Mouse (Mus musculus) CH12F3 (cell line): ENCODE data around the gene Col18a1.

ENCODE experiments used
- in situ Hi-C: fragments of 300-500 bp; cut with MboI; formaldehyde crosslinking; loops from 2 replicates; pipeline ENCODE4 v1.14.3; 2020; ENCODE audit warnings: low sequenced_read_pairs

Col18a1 gene

GRCm38 (mm10) chr10:77078961-77079360, 87.4 kb downstream of the Col18a1 start:
- in situ Hi-C loops = loop anchor here (10.0 kb wide), 1 partner anchor 244 kb away; no protein-coding TSS in a partner anchor

GRCm38 (mm10) chr10:77078456-77078855, 87.9 kb downstream of the Col18a1 start:
- in situ Hi-C loops = loop anchor here (10.0 kb wide), 1 partner anchor 244 kb away; no protein-coding TSS in a partner anchor

DNA sequence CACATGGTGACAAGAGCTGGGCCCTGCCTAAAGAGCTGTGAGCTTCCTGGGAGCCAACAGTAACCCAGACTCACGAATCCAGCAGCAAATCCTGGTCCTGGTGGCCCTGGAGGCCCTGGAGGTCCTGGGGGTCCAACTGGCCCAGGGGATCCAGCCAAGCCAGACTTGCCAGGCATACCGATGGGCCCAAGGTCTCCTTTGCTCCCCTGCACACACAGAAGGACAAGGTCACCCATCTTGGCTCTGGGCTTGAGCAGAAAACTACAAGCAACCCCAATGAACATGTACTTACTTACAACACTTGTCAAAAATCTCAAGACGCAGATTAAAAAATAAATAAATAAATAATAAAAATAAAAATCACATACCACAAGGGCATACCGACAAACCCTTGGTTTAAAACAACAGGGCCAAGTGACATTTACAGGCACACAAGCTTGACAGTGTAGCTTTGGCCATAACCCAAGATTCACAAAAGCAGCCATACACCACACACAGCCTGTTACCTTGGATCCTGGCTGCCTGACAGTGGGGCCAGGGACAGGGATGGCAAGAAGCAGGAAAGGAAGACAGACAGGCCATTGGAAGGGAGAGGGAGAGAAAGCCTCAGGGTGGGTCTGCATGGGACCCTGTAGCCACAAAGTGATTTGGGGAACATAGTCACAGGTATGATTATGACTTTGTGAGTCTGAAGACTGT, 91.9 kb downstream of the Col18a1 start:
- in situ Hi-C loops = loop anchor here (10.0 kb wide), 1 partner anchor 240 kb away; no protein-coding TSS in a partner anchor

- in situ Hi-C loops = loop anchor here (10.0 kb wide), 1 partner anchor 235 kb away; no protein-coding TSS in a partner anchor
Measured at GRCm38 (mm10) chr10:77070072-77070471, 96.3 kb downstream of the Col18a1 start.

DNA sequence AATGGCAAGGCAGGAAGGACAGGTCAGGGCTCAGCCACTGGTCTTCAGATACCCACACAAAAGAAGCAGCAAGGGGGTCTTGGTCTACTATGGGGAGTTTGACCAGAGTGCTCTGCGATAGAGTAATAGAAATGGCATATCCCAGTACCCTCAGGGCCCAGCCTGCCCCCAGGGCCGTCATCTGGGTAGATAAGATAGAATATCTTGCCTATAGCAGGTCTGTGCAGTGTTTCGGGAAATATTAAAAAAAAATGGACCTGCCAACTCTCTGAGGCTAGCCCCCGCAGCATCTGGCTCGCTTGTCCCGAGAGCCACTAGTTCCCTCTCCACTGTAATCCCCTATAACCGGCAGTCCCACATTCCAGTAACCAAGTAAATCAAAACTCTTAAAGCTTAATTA, 97.9 kb downstream of the Col18a1 start:
- in situ Hi-C loops = no loop called here

DNA sequence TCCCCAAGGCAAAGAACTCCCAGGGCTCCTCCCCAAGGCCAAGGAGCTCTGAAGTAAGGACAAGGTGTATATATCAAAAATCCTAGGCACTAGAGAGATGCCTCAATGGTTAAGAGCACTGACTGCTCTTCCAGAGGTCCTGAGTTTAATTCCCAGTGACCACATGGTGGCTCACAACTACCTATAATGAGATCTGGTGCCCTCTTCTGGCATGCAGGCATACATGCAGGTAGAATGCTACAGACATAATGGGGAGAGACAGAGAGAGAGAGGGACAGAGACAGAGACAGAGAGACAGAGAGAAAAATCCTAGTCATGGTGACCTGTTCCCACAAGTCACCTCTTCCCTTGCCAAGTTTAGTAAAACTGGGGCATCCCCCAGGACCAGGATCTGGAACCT, 101.7 kb downstream of the Col18a1 start:
- in situ Hi-C loops = no loop called here

GRCm38 (mm10) chr10:77064239-77064638, 102.1 kb downstream of the Col18a1 start:
- in situ Hi-C loops = no loop called here

- in situ Hi-C loops = no loop called here
Measured at GRCm38 (mm10) chr10:77062393-77063010, 103.8 kb downstream of the Col18a1 start.

DNA sequence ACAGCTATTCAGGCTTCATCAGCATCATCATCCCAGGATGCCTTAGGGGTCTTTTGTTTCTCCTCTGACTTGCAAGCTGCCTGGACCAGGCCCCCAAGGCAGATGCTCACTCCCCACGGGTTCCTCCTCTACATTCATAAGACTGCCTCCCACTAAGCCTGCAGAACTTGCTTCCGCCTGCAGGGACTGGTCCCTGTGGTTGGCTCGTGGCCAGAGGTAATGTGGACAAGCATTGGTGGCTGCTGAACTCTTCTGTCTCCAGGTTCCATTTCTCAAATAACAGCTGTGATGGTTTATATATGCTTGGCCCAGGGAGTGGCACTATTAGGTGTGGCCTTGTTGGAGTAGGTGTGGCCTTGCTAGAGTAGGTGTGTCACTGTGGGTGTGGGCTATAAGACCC, 104.9 kb downstream of the Col18a1 start:
- in situ Hi-C loops = no loop called here

GRCm38 (mm10) chr10:77056768-77057167, 109.6 kb downstream of the Col18a1 start:
- in situ Hi-C loops = no loop called here

DNA sequence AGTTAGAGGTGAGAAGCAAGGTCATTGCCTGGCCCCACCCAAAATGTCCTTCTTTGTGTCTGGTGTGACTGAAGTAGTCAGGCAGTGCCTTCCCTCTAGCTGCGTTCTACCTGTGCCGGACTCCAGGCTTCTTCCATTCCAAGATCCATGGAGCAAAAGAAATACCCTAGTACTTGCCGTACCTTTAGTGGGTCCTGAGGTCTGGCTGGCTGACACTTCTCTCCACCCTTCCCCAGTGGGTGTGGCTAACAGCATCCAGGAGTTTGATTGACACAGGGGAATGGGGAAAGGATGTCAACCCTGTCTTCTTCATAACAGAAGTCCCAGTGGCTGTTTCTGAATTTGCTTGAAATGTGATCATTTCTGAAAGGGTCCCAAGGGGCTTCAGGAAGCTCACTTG, 117.7 kb downstream of the Col18a1 start:
- in situ Hi-C loops = no loop called here

DNA sequence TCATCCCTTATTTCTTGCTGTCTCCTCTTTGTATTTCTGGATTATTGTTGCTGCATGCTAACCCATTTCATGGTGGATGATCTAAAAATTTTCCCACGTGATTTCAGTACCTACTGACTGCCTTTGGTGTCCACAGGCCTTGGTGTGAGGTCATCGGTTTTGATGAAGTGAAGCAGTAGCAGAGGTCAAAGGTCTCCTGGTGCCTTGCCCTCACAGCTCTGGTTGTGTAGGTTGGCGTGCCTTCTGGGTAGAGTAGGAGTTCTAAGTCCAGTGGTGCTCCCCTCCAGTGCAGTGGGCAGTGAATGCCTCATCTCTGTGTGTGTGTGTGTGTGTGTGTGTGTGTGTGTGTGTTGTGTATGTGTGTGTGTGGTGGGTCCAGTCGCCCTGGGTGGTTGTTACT, 118.2 kb downstream of the Col18a1 start:
- in situ Hi-C loops = no loop called here

DNA sequence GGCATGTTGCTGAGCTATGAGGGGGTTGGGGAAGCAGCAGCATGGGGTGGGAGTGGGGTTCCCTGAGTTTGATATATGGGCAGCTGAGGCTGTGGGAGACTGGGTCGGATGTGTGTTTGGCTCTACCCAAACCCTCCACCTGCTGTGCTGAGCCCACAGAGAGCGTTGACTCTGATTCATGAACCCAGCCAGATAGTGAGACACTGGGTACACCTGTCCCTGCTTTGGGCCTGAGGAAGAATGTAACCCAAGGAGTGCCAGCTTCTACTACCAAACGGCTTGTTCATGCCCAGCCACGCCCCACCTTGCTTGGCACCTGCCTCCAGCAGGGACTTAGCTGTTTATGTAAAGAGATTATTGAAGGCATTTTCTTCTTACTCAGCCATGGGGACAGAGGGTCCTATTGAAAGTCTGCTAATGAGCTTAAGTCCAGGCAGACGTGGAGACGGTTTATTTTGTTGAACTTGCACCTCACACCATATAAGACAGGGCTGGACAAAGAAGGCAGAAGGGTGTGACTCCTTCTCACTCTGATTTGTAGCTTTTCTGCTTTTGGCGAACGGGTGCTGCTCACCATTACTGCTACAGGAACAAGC, 127.7 kb downstream of the Col18a1 start:
- in situ Hi-C loops = no loop called here

- in situ Hi-C loops = no loop called here
Measured at GRCm38 (mm10) chr10:77035487-77035886, 130.9 kb downstream of the Col18a1 start.

GRCm38 (mm10) chr10:77033323-77034025, 132.9 kb downstream of the Col18a1 start:
- in situ Hi-C loops = no loop called here

DNA sequence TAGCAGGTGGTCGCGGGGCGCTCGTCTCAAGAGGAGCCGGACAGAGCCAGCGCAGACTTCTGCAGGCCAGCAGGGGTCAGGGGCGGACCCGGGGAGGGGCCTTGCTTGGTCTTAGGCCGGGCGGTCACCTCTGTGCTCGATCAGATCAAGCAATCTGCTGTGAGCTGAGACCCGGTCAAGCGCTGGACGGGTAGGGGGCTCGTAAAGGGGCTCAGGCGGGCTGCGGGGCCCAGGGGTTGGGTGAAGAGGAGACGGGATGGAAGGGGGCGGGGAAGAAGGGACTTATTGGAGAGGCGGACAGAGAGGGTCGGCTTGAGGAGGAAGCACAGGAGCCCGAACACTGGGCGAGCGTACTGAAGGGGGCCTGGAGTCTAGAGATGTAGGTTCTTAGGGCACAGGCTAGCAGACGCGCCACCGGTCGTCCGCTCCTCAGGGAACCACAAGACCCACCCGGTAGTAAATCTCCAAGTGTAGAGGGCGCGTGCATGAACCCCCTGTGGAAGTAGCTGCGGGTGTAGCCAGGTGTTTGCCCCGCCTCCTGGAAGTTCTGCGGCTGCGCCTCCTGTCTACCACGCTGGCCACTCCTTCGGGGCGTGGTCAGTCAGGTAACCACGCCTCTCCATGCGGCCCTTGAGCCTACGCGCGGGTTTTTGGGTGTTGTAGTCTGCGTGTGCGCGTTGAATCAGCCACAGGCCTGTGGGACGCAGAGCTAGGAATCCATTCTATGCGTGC, 133.6 kb downstream of the Col18a1 start:
- in situ Hi-C loops = no loop called here

DNA sequence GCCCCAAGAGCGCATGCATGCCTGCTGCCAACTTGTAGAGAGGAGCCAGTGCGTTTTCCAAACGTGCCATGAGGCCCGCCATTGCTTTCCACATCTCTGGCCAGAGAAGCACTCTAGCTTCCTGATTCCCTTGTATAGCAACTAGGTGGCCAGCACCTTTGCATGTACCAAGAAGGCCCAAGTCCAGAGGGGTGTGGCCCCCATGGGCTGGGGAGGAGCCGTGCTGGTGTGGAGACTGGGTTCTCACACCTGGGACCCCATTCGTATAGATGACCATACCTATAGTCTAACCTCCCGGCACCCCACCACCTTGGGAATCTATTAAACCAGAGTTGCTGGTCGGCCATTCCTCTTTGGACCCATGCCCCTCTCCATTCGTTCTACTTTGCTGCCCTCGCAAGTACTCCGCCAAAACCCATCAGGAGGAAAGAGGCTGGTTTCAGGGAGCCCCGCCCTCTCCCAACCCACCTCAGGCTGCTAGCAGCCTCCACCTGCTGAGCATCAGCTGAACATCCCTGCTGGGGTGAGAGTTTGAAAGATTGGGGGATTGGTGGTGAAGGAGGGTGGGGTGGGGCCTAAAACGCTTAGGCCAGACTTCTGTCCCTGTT, 134.5 kb downstream of the Col18a1 start, which contains the start of gene Slc19a1:
TSS of gene Slc19a1 (plus strand) at position 474 of the 608 bp plus-strand sequence.
- in situ Hi-C loops = no loop called here

- in situ Hi-C loops = no loop called here
Measured at GRCm38 (mm10) chr10:77030666-77031065, 135.7 kb downstream of the Col18a1 start.

GRCm38 (mm10) chr10:77029761-77030160, 136.6 kb downstream of the Col18a1 start:
- in situ Hi-C loops = no loop called here

GRCm38 (mm10) chr10:77028782-77029296, 137.5 kb downstream of the Col18a1 start:
- in situ Hi-C loops = no loop called here
